Mouse (Mus musculus) ovary, postnatal 36 days (tissue): ENCODE data around the gene Olfr628.
"Not testable (repeated sequence)": the region's sequence is repeated elsewhere in the genome, so short reads cannot be mapped to it uniquely, and the experiment has no call there.

Experiments used
- DNase-seq: peaks from one replicate; pipeline ENCODE4 v3.0.0; 2022; ENCODE audit warnings: low spot score, mixed read lengths

Gene Olfr628

DNA sequence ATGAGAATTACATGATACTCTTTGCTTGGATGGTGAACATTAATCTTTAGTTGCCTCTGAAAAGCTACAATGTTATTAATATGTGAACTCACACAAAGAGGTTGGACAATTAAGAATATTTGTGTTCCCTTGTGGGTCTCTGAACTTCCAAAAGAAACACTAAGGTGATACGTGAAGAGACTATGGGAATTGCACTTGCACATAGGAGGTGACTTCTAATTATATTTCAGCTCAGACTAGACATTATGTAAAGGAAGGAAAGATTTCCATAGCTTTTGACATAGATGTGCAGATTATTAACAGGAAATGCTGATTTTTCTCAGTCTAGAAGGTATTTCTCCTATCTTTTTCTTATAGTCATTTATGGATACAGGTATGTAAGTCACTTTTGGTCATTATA is at the start of gene Olfr628:
Gene Olfr628, plus strand, starts transcription at position 301 of the 400 bp plus-strand sequence.
- no peak for DNase-seq

DNA sequence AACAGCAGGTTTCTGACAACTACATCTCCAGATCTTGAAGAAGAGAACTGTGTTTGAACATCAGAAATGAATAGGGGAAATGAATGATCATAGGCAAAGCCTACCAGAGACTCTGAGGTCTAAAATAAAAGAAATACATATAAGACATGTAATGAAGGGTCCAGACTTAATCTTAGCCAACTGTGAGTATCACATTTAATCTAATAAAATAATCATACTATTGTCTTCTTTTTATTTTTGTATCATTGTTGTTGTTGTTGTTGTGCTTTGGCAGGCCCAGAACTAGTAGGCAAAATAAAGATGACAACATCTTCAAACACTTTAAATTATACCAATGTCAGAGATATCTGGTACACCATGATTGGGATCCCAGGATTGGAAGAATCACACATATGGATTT is 47.8 kb upstream of the Olfr628 start, which contains the start of gene Olfr625-ps1:
Gene Olfr625-ps1, plus strand, starts transcription at position 301 of the 400 bp plus-strand sequence.
- DNase-seq = no peak

DNA sequence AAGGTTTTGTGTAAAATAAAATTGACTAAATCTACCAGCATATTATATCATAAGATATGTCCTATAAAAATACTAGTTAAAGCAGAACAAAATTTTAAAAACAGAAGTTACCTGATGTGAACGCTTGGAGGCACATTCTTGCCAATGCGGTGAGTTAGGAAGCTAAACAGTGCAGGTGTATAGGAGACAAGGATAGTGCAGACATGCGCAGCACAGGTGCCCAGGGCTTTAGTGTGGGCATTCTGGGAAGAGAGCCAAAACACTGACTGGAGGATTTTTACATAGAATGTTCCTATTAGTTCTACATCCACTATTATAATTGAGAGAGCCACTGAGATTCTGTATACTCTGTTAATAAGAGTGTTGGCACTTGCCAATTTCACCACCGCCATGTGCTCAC is 30.7 kb upstream of the Olfr628 start:
- no peak for DNase-seq

DNA sequence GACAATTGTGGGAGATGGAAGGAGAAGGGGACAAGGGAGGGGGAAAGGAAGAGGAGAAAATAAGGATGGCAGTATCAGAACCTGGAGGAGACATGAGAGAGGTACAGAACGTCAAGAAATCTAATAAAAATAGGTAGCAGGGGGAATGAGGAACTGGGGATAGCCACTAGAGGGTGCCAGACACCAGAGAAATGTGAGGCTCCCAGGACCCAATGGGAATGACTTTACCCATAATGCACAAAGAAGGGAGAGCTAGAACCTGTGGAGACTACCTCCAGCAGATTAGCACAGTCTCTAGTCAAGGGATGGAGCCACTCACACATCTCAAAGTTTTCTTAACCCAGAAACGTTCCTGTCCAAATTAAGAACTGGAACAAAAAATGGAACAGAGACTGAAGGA is 18.1 kb upstream of the Olfr628 start:
- no peak for DNase-seq

DNA sequence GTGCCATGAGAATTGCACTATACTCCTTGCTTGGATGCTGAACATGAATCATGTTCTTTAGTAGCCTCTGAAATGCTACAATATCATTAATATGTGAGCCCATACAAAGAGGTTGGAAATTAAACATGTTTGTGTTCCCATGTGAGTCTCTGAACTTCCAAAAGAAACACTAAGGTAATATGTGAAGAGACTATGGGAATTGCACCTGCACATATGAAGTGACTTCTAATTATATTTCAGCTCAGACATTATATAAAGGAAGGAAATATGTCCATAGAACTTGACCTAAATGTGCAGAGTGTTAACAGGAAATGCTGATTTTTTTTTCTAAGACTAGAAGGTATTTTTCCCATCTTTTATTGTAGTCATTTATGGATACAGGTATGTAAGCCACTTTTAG is 15.8 kb upstream of the Olfr628 start, which contains the start of gene Olfr243:
Gene Olfr243, plus strand, starts transcription at position 301 of the 400 bp plus-strand sequence.
- DNase-seq = no peak

DNA sequence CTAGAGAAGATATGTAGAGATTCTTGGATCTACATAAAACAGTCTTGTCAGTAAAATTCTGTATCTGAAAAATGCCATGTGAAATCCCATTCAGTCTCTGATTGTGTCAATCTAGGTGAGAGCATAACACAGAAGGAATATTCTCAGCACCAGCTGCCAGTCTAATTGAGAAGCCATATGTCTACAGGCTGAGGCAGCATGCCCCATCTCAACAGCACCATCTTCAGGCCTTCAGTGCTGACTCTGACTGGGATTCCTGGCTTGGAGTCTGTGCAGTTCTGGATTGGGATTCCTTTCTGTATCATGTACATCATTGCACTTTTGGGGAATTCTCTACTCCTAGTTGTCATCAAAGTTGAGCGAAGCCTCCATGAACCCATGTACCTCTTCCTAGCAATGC is 13.8 kb upstream of the Olfr628 start:
- DNase-seq = not testable (repeated sequence)

DNA sequence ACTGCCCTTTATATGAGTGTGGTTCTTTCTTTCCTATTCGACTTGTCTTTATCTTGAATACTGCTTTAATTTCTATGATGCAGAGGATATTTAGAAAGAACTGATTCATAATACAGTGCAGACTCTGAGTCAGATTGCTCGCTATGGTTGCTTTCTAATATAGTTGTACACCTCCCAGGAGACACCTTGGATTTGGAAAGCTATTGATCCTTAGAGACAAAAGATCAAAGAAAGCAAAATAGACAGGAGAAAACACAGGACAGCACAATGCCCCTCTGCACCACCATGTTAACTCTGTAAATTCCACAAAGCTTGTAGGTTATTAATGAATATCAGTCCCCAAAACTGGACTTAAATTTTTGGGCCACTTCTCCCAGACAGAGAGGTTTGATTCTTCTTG is 14.7 kb downstream of the Olfr628 start, which contains the start of gene Olfr629:
Gene Olfr629, minus strand, starts transcription at position 101 of the 400 bp plus-strand sequence.
- no peak for DNase-seq

DNA sequence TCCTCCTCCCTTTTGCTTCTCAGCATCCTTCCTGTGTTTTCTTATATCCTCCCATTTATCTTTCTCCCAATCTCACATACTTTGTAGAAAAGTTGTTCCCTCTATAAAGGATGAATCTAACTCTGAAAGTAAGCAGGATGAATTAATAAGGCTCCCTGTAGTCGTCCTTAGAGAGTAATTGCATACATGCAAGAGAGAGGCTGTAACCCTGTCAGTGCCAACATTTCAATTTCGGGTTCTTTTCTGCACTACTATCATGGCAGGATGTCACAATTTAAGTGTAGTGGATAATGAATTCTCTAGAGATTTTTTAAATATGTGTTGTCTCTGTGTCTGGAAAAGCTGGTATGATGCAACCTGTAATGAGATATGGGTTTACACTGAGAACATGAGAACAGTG is 27.1 kb downstream of the Olfr628 start, which contains the start of gene Olfr630:
Gene Olfr630, minus strand, starts transcription at position 101 of the 400 bp plus-strand sequence.
- DNase-seq = no peak

DNA sequence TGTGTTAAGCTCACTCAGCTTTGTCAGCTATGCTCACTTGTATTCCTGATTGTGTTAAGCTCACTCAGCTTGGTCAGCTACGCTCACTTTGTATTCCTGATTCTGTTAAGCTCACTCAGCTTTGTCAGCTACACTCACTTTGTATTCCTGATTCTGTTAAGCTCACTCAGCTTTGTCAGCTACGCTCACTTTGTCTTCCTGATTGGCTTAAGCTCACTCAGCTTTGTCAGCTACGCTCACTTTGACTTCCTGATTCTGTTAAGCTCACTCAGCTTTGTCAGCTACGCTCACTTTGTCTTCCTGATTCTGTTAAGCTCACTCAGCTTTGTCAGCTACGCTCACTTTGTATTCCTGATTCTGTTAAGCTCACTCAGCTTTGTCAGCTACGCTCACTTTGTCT is 32.0 kb downstream of the Olfr628 start:
- DNase-seq = not testable (repeated sequence)

DNA sequence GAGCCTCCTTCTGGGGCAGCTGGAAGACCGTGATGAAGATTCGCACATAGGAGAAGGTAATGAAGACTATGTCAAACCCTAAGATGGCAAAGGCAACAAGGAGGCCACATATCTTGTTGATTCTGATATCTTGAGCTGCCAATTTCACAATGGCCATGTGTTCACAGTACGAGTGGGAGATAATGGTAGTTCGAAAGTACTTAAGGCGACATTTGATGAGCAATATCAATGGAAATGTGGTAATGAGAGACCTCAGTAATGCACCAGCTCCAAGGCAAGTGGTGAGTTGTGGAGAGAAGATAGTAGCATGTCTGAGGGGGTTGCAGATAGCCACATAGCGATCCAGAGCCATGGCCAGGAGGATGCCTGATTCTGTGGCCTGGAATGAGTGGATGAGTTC is 37.5 kb downstream of the Olfr628 start:
- DNase-seq = not testable (repeated sequence)

DNA sequence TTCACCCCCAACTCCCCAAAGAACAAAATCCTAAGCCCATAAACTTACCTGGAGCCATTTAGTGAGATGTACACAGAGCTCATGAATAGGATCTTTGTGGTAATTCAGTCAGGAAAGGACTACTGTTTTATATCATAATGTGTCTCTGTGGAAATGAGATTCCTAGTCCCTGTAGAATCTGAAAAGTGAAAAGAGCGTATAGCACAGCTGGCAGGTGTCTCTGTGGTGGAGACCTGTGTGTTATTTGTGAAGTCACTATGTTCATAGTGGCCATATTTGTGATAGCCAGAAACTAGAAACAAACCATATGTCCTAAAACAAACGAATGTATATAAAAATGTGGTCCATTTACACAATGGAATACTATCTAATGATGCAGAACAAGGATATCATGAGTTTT is 41.3 kb downstream of the Olfr628 start, which contains the start of gene Olfr69:
Gene Olfr69, minus strand, starts transcription at position 101 of the 400 bp plus-strand sequence.
- no peak for DNase-seq

DNA sequence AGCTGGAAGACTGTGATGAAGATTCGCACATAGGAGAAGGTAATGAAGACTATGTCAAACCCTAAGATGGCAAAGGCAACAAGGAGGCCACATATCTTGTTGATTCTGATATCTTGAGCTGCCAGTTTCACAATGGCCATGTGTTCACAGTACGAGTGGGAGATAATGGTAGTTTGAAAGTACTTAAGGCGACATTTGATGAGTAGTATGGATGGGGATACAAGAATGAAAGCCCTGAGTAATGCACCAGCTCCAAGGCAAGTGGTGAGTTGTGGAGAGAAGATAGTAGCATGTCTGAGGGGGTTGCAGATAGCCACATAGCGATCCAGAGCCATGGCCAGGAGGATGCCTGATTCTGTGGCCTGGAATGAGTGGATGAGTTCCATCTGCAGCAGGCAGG is 47.5 kb downstream of the Olfr628 start:
- not testable (repeated sequence) for DNase-seq

DNA sequence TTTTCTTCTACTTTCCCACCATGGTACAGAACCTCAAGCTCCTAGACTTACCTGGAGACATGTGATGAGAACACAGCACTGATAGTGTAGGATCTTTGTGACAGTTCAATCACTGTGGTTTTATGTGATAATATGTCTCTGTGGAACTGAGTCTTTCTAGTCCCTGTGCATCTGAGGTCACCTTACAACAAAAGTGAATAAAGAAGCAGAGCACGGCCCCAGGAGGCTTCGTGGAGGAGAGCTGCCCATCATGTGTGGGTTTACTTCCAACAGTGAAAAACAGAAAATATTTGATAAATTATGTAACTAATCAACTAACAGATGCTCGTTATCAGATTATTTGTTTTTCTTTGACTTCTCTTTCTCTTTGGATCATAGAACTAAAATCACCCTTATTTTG is 49.4 kb downstream of the Olfr628 start, which contains the start of gene Olfr68:
Gene Olfr68, minus strand, starts transcription at position 101 of the 400 bp plus-strand sequence.
- no peak for DNase-seq
